Mouse (Mus musculus) limb, embryonic 12.5 days (tissue): Measurements from ENCODE around the gene Gprc5d. TPM values are rescaled to one million over a fixed set of nuclear protein-coding genes. Genes with fewer than 3 reads are reported as not detected.

Source experiments
- ATAC-seq: fragments of 200-750 bp; cut with Nextera tagmentation; 2 replicates; pipeline ENCODE4 v1.8.0; 2017; ENCODE audit warnings: low read depth, moderate TSS enrichment; ENCODE audit not compliant: insufficient number of reproducible peaks, insufficient read depth, low FRiP score, low TSS enrichment
- H3K27ac ChIP-seq: fragments of 300-500 bp; sonication (generic); 2 replicates; pipeline ENCODE4 v1.5.1; 2016; ENCODE audit warnings: mild to moderate bottlenecking, moderate library complexity
- H3K27me3 ChIP-seq: fragments of 300-500 bp; sonication (generic); 2 replicates; pipeline ENCODE4 v1.6.1; 2016; ENCODE audit warnings: mild to moderate bottlenecking, moderate library complexity
- H3K36me3 ChIP-seq: fragments of 300-500 bp; sonication (generic); 2 replicates; pipeline ENCODE4 v1.6.1; 2016; ENCODE audit warnings: mild to moderate bottlenecking, moderate library complexity
- H3K4me1 ChIP-seq: fragments of 300-500 bp; sonication (generic); replicated peaks from 2 replicates; pipeline ENCODE4 v1.6.1; 2016
- H3K4me2 ChIP-seq: fragments of 300-500 bp; sonication (generic); 2 replicates; pipeline ENCODE4 v1.6.1; 2016; ENCODE audit warnings: mild to moderate bottlenecking, moderate library complexity
- H3K4me3 ChIP-seq: fragments of 300-500 bp; sonication (generic); replicated peaks from 2 replicates; pipeline ENCODE4 v1.5.1; 2016; ENCODE audit warnings: mild to moderate bottlenecking
- H3K9ac ChIP-seq: fragments of 300-500 bp; sonication (generic); replicated peaks from 2 replicates; pipeline ENCODE4 v1.6.1; 2016; ENCODE audit warnings: mild to moderate bottlenecking, moderate library complexity
- H3K9me3 ChIP-seq: fragments of 300-500 bp; sonication (generic); 2 replicates; pipeline ENCODE4 v1.6.1; 2016; ENCODE audit warnings: mild to moderate bottlenecking, moderate library complexity
- WGBS: fragments of 180-500 bp; shearing (Covaris S2); methylation state at CpG from one replicate; pipeline ENCODE4 v1.1.7; 2016; 5-methylcytosine and 5-hydroxymethylcytosine counted together
- polyA plus RNA-seq: library from polyadenylated mRNA; unstranded; fragments of >200 nt; fragmentation: Nextera tagmentation; extraction: Ambion mirVana; gene quantifications from 2 replicates; pipeline ENCODE4 v1.2.1, GENCODE M21; 2016

The Gprc5d gene
- polyA plus RNA-seq, 1 experiment from 2014 or later: not detected

DNA sequence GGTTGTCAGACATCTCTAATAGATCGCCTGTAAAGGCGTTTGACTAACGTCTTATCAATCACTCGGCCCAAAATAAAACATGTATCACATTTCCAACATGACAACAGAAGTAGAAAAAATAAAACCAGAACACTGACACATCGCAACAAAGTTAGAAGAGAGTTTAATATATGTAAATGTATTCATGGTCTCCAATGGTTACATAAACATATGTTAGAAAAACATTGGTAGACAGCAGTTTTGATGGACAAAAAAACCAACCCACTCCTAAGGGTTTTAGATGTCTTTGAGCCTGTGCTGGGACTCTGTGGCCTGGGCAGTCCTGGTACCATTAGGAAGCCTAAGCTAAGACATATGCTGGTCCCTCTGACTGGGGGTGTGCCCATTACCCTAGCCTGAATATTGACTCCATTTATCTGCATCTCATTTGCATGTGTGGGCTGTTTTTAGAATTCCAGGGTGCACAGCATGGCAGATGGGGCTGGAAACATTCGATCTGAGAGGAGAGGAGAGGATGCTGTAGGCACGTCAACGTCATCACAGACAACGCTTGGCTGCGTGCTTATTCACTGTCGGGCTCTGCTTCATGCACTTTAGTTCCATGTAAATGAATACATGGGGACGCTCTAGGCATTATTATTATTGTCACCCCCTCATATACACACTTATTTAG is 25.1 kb downstream of the Gprc5d start:
- Histone ChIP-seq H3K36me3 (no peaks in the 10 kb centered on the region), H3K4me3 (no peak overlapping the region), H3K4me1 (peaks cover 27% of the 10 kb centered on the region), H3K9me3 (no peaks in the 10 kb centered on the region), H3K27me3 (no peaks in the 10 kb centered on the region), H3K9ac (no peak overlapping the region), H3K4me2 (no peak overlapping the region), H3K27ac (no peak overlapping the region)
- ATAC-seq: no peak
- 90% methylated on average over 12 of the region's 12 CpGs for WGBS

DNA sequence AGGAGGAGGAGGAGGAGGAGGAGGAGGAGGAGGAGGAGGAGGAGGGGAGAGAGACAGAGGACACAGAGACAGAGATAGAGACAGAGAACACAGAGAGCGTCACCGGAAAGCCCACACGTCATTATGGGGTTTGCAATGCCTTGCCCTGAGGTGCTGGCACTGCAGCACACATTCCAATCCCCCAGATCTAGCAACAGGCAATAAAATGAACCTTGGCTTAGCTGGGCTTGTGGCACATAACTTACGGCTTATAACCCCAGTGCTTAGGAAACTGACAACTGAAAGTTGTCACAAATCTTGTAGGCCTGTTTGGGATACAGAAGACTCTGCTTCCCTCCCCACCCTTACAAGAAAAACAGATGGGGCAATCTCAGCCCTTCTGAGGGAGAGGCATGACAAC is 27.4 kb downstream of the Gprc5d start:
- 34% methylated on average over 4 of the region's 4 CpGs for WGBS
- 0 out of 2 replicates have a peak overlapping the region, but pooled peaks have one; percentile 18 for H3K27ac ChIP-seq

GRCm38 (mm10) chr6:135089786-135090185 is 28.3 kb downstream of the Gprc5d start:
- no peak overlapping the region for H3K27ac ChIP-seq
- no peak for ATAC-seq
- H3K9ac ChIP-seq: no peak overlapping the region
- no peak overlapping the region for H3K4me2 ChIP-seq
- no peaks in the 10 kb centered on the region for H3K36me3 ChIP-seq
- peaks cover 28% of the 10 kb centered on the region for H3K4me1 ChIP-seq
- H3K9me3 ChIP-seq: no peaks in the 10 kb centered on the region
- 16% methylated on average over 8 of the region's 8 CpGs for WGBS
- no peak overlapping the region for H3K4me3 ChIP-seq
- no peaks in the 10 kb centered on the region for H3K27me3 ChIP-seq

More for the DNA sequence above, 27.4 kb downstream of the Gprc5d start:
- H3K4me1 ChIP-seq: peaks cover 28% of the 10 kb centered on the region
- H3K27me3 ChIP-seq: no peaks in the 10 kb centered on the region
- H3K9ac ChIP-seq: no peak overlapping the region
- no peaks in the 10 kb centered on the region for H3K36me3 ChIP-seq
- no peak overlapping the region for H3K4me3 ChIP-seq
- no peaks in the 10 kb centered on the region for H3K9me3 ChIP-seq
- no peak for ATAC-seq
- H3K4me2 ChIP-seq: no peak overlapping the region

- 13% methylated on average over 19 of the region's 19 CpGs for WGBS
Measured at GRCm38 (mm10) chr6:135087721-135088451, 30.2 kb downstream of the Gprc5d start.

GRCm38 (mm10) chr6:135085703-135086102 is 32.4 kb downstream of the Gprc5d start:
- Histone ChIP-seq H3K27ac (no peak overlapping the region), H3K36me3 (no peaks in the 10 kb centered on the region), H3K4me1 (peaks cover 25% of the 10 kb centered on the region), H3K4me3 (no peak overlapping the region), H3K4me2 (no peak overlapping the region), H3K9ac (no peak overlapping the region), H3K27me3 (no peaks in the 10 kb centered on the region), H3K9me3 (no peaks in the 10 kb centered on the region)
- ATAC-seq: no peak
- 94% methylated on average over 1 of the region's 1 CpGs for WGBS

More at GRCm38 (mm10) chr6:135087721-135088451, 30.2 kb downstream of the Gprc5d start:
- Histone ChIP-seq H3K27ac (peak overlapping the region; percentile 66), H3K4me1 (peaks cover 28% of the 10 kb centered on the region), H3K9ac (no peak overlapping the region), H3K4me2 (peak overlapping the region; percentile 51), H3K9me3 (no peaks in the 10 kb centered on the region), H3K36me3 (no peaks in the 10 kb centered on the region), H3K4me3 (peak overlapping the region; percentile 17), H3K27me3 (no peaks in the 10 kb centered on the region)
- peak; percentile 81 for ATAC-seq

DNA sequence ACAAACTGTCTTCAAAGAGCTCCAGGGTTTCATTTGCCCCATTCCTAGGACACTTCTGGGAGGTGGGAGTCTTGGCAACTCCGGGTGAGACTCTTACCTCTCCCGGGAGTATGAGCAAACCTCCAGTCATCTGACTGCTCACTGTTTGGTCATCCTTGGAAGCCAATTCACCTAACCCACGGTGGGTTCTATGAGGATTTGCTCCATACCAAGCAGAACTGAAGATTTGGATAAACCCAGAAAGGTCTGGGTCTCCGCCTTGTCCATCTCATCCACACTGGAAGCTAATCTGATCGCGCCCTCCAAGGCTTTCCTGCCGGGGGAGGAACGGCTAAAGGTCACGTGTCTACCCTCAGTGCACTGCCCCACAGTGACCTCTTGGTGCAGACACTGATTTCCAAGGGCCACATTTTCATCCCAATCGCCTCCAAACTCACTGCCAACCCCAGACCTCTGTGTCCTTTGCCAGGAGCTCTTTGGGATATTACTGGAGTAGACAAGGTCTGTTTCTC is 34.0 kb downstream of the Gprc5d start:
- peaks cover 10% of the 10 kb centered on the region for H3K4me1 ChIP-seq
- H3K9me3 ChIP-seq: no peaks in the 10 kb centered on the region
- H3K4me2 ChIP-seq: no peak overlapping the region
- ATAC-seq: no peak
- no peak overlapping the region for H3K4me3 ChIP-seq
- WGBS: 70% methylated on average over 10 of the region's 10 CpGs
- H3K36me3 ChIP-seq: no peaks in the 10 kb centered on the region
- no peak overlapping the region for H3K9ac ChIP-seq
- H3K27ac ChIP-seq: no peak overlapping the region
- H3K27me3 ChIP-seq: no peaks in the 10 kb centered on the region

- Histone ChIP-seq H3K9me3 (no peaks in the 10 kb centered on the region), H3K4me1 (no peaks in the 10 kb centered on the region), H3K36me3 (no peaks in the 10 kb centered on the region), H3K4me2 (no peak overlapping the region), H3K9ac (no peak overlapping the region), H3K4me3 (no peak overlapping the region), H3K27me3 (no peaks in the 10 kb centered on the region), H3K27ac (no peak overlapping the region)
- 42% methylated on average over 12 of the region's 12 CpGs for WGBS
- no peak for ATAC-seq
Measured at GRCm38 (mm10) chr6:135078420-135078819, 39.7 kb downstream of the Gprc5d start.

- no peak overlapping the region for H3K4me3 ChIP-seq
- no peak for ATAC-seq
- WGBS: 55% methylated on average over 3 of the region's 3 CpGs
Measured at GRCm38 (mm10) chr6:135076202-135076601, 41.9 kb downstream of the Gprc5d start.

DNA sequence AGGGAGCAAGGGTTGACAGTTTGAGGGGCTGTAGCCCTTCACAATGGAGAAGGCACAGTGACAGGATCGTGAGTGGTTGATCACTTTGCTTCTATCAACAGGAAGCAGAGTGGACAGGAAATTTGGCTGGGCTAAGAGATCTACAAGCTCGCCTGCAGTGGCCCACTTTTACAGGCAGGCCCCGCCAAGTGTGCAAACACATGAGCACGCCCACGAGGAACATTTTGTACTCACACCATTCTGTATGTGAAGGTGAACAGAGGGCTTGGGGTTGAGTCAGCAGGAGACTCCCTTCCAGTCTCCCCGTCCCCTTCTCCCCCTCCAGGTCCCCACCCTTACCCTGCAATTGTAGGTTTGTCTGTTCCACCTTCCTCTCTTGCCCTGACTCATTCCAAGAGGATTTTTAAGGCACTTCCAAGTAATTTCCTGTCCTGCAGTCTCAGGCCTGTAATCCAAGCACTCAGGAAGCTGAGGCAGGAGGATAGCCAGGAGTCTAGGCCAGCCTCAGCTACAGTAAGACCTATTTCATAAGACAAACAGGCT is 43.6 kb downstream of the Gprc5d start:
- no peaks in the 10 kb centered on the region for H3K9me3 ChIP-seq
- H3K9ac ChIP-seq: no peak overlapping the region
- H3K36me3 ChIP-seq: no peaks in the 10 kb centered on the region
- 82% methylated on average over 6 of the region's 6 CpGs for WGBS
- ATAC-seq: no peak
- no peaks in the 10 kb centered on the region for H3K4me1 ChIP-seq
- H3K4me3 ChIP-seq: no peak overlapping the region
- H3K27me3 ChIP-seq: no peaks in the 10 kb centered on the region
- H3K27ac ChIP-seq: no peak overlapping the region
- H3K4me2 ChIP-seq: no peak overlapping the region

More at GRCm38 (mm10) chr6:135076202-135076601, 41.9 kb downstream of the Gprc5d start:
- Histone ChIP-seq H3K36me3 (no peaks in the 10 kb centered on the region), H3K4me1 (no peaks in the 10 kb centered on the region), H3K27ac (no peak overlapping the region), H3K9me3 (no peaks in the 10 kb centered on the region), H3K9ac (no peak overlapping the region), H3K4me2 (no peak overlapping the region), H3K27me3 (no peaks in the 10 kb centered on the region)

DNA sequence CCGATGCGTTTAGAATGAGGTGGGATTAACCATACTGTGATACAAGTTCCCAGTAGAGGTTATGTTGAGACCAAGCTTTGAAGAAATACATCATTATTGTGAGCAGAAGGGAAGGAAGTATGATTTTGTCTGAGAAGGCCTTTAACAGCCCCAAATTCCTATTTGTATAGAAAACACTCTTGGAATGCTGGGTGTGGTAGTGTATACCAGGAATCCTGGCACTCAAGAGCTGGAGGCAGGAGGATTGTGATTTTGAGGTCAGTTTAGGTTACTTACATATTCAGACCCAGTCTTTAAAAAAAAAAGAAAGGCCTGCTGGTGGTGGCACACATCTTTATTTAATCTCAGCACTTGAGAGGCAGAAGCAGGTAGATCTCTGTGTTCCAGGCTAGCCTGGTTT is 47.7 kb downstream of the Gprc5d start:
- H3K27me3 ChIP-seq: peaks cover 15% of the 10 kb centered on the region; the same call in 1 of the 2 replicates
- H3K4me1 ChIP-seq: peaks cover 16% of the 10 kb centered on the region
- H3K4me3 ChIP-seq: no peak overlapping the region
- ATAC-seq: no peak
- WGBS: 85% methylated on average over 2 of the region's 2 CpGs
- no peak overlapping the region for H3K9ac ChIP-seq
- H3K9me3 ChIP-seq: no peaks in the 10 kb centered on the region
- no peaks in the 10 kb centered on the region for H3K36me3 ChIP-seq
- no peak overlapping the region for H3K4me2 ChIP-seq
- no peak overlapping the region for H3K27ac ChIP-seq

DNA sequence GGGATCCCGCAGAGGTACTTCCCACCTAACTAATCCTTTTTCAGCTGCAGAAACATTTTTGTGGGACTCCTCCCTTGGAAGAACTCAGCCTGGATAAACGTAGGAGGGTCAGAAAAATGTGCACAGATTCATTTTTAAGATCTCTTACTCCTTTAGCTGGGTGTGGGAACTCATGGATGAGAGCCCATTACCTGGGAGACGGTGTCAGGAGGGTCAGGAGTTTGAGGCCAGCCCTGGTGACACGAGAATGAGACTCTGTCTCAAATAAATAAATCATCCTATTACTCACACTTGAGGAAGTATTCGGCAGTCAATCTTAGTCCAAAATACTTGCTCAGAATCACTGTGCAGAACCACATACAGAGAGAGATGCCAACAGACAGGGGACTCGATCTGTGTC is 48.2 kb downstream of the Gprc5d start:
- Histone ChIP-seq H3K36me3 (no peaks in the 10 kb centered on the region), H3K9ac (no peak overlapping the region), H3K27me3 (peaks cover 20% of the 10 kb centered on the region; the same call in 1 of the 2 replicates), H3K4me2 (no peak overlapping the region), H3K9me3 (no peaks in the 10 kb centered on the region), H3K4me1 (peaks cover 21% of the 10 kb centered on the region), H3K27ac (no peak overlapping the region), H3K4me3 (no peak overlapping the region)
- ATAC-seq: no peak
- WGBS: 79% methylated on average over 6 of the region's 6 CpGs
